Mouse (Mus musculus) left cerebral cortex, postnatal 36 days (tissue): ENCODE measurements around the gene Gm6685. TPM values are rescaled to one million over a fixed set of nuclear protein-coding genes. Genes with fewer than 3 reads are reported as not detected.
A peak's percentile ranks its signal among the peaks of the same experiment; 100 is the strongest.
"Not testable (repeated sequence)": the region's sequence is repeated elsewhere in the genome, so short reads cannot be mapped to it uniquely, and the experiment has no call there.

Experiments
- DNase-seq, 2 experiments: peaks; one replicate each; pipeline ENCODE4 v3.0.0; 2021 to 2022; ENCODE audit warnings: low spot score in 2 of 2, mixed read lengths in 1 of 2
- intact Hi-C: fragments of 180-260 bp; cut with DNase I; formaldehyde crosslinking; loops from one replicate; pipeline ENCODE4 v1.15.1; 2025
- total RNA-seq, 2 experiments: library from RNA; stranded (reverse); gene quantifications; 2 replicates each; pipeline ENCODE4 v1.2.3; 2021

Gene Gm6685
- 1 to 10 TPM; 4.8 to 7.1 TPM for total RNA-seq

- not testable (repeated sequence) for DNase-seq
- intact Hi-C loops = loop anchor here (5.0 kb wide), 1 partner anchor 243 kb away; the partner anchor contains the start of gene Ccdc85a
Measured at GRCm38 (mm10) chr11:28339224-28340150, at the start of gene Gm6685. Gene Gm6685, minus strand, starts transcription at chr11:28339867.

- intact Hi-C loops = no loop called here
- DNase-seq = no peak
Measured at GRCm38 (mm10) chr11:28375891-28376290, 36.2 kb upstream of the Gm6685 start.

GRCm38 (mm10) chr11:28374636-28375035 lies 35.0 kb upstream of the Gm6685 start:
- intact Hi-C loops = no loop called here
- DNase-seq = no peak

GRCm38 (mm10) chr11:28371381-28371780 lies 31.7 kb upstream of the Gm6685 start:
- DNase-seq, intact Hi-C loops: not testable (repeated sequence)

GRCm38 (mm10) chr11:28365929-28366244 lies 26.2 kb upstream of the Gm6685 start:
- intact Hi-C loops = no loop called here
- no peak for DNase-seq

- intact Hi-C loops = no loop called here
- DNase-seq = peak; percentile 69 to 73
Measured at GRCm38 (mm10) chr11:28365209-28365928, 25.7 kb upstream of the Gm6685 start.

GRCm38 (mm10) chr11:28343465-28343864 lies 3.8 kb upstream of the Gm6685 start:
- no peak for DNase-seq
- intact Hi-C loops = loop anchor here (5.0 kb wide), 1 partner anchor 239 kb away; the partner anchor contains the start of gene Ccdc85a

- intact Hi-C loops = loop anchor here (5.0 kb wide), 1 partner anchor 240 kb away; the partner anchor contains the start of gene Ccdc85a
- no peak for DNase-seq
Measured at GRCm38 (mm10) chr11:28341887-28342286, 2.2 kb upstream of the Gm6685 start.

- DNase-seq = no peak
- intact Hi-C loops = no loop called here
Measured at GRCm38 (mm10) chr11:28327878-28328277, 11.8 kb downstream of the Gm6685 start.

GRCm38 (mm10) chr11:28313396-28313795 lies 26.3 kb downstream of the Gm6685 start:
- intact Hi-C loops = no loop called here
- no peak for DNase-seq

- intact Hi-C loops = no loop called here
Measured at GRCm38 (mm10) chr11:28307723-28308122, 31.9 kb downstream of the Gm6685 start.

GRCm38 (mm10) chr11:28290440-28290839 lies 49.2 kb downstream of the Gm6685 start:
- DNase-seq = no peak
- intact Hi-C loops = no loop called here

More at GRCm38 (mm10) chr11:28307723-28308122, 31.9 kb downstream of the Gm6685 start:
- DNase-seq = no peak

Other genes with a start within 250 kb of the Gm6685 start
- 10 to 100 TPM; 85.5 to 86.6 TPM for gene Ccdc85a, start 244.5 kb upstream of the Gm6685 start, total RNA-seq